Mouse (Mus musculus): Measurements from ENCODE around the gene Iqcd.

DNA sequence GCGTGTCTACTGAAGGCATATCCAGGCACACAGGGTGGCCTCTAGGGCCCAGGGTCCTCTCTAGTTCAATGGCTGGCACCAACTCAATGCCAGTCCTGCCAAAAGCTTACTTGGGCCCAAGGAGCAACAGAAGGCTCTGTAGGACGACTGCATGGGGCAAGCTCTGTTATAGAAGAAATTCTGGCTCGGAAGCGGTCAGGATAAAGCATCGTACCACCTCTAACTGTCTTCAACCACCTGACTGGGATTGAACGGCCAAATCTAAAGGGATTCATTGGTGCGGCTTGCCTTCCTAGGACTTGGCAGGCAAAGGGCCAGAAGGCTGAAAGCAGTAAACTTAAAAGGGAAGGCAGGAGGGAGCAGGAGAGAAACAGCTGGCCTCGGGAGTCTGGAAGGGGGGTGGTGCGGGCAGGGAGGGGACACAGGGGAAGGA lies 20.5 kb upstream of the Iqcd start:
- TF ChIP-seq CTCF (IDR thresholded peaks at IDR 0.05; ENCODE audit: low read depth, low read length) (no peak), POLR2A (IDR thresholded peaks at IDR 0.05; ENCODE audit: extremely low read depth, insufficient read depth, low read length) (no peak)
